Mouse (Mus musculus) megakaryocyte-erythroid progenitor cell, adult 5-6 weeks (primary cell): ENCODE measurements around the gene Adamts5. TPM values are rescaled to one million over a fixed set of nuclear protein-coding genes. Genes with fewer than 3 reads are reported as not detected.

Source experiments
- ATAC-seq: replicated peaks from 2 replicates; pipeline ENCODE4 v1.8.0; 2016; ENCODE audit warnings: mild to moderate bottlenecking, inconsistent platforms; ENCODE audit not compliant: severe bottlenecking, poor library complexity, low FRiP score, low TSS enrichment
- total RNA-seq, 2 experiments: library from RNA; stranded (forward) in 1 of 2; stranded (reverse) in 1 of 2; fragments of 200-1000, 215-1000 nt in 1 of 2; fragments of >200 nt in 1 of 2; fragmentation: Nextera tagmentation in 1 of 2; gene quantifications; 2 replicates each; pipeline ENCODE4 v1.2.3; 2014 to 2017

Adamts5 gene
- total RNA-seq, 2 experiments from 2014 or later, result not detected

- ATAC-seq, result no peak
Observed at GRCm38 (mm10) chr16:85854505-85854904, 47.1 kb downstream of the Adamts5 start.

DNA sequence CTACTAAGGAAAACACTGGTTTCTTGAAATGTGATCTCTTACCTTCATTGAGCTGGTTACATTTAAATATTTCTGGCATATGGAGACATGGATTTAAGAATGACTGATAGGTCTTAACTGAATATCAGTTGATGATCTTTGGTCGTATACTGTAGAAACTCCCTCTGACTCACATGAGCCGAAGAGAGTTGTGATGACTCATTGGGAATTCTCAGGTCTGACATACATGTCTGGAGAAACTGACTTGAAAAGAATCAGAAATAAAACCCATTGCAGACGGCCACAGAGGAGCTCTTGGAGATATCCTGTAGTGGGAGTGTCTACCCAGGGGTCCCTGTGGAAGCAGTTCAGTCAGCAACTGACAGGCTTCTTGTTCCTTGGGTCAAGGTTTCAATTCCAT is 74.6 kb downstream of the Adamts5 start:
- ATAC-seq, result no peak

- no peak for ATAC-seq
Observed at GRCm38 (mm10) chr16:85822330-85822916, 79.2 kb downstream of the Adamts5 start.

- no peak for ATAC-seq
Observed at GRCm38 (mm10) chr16:85819808-85820458, 81.7 kb downstream of the Adamts5 start.

DNA sequence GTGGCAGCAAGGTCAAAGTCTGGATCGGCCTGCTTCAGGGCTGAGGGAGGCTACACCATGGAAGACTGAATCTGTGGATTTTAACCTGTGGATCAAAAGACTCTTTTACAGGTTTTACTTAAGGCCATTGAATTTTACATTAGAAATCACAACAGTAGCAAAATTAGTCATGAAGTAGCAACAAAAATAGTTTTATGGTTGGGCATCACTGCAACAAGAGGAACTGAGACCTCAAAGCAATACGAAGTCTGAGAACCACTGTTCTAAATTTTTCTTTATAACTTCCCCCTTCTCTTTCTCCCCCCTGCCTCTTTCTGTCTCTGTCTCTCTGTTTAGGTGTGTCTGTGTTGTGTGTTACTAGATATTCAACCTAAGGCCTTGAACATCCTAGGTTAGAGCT is 87.5 kb downstream of the Adamts5 start:
- no peak for ATAC-seq

DNA sequence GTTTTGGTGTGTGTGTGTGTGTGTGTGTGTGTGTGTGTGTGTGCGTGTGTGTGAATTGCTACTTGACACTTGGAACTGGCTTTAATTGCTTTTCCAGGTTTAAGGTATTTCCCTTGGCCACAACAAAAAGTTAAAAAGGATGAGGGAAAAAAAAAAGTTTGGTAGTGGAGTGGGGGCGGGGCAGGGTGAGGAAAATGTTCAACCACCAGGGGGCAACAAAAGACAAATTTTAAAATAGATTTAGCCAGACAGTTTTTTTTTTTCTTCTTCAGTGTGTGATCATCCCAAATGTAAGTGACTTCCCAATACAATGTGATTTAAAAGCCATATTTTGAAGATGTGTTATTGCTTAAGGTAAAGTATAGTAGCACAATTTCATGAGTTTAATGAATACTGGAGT is 94.0 kb downstream of the Adamts5 start:
- no peak for ATAC-seq

- no peak for ATAC-seq
Observed at GRCm38 (mm10) chr16:85807072-85807471, 94.6 kb downstream of the Adamts5 start.

Other genes with a start within 250 kb of the Adamts5 start
- not detected in 2 replicates for gene Adamts1, start 98.7 kb downstream of the Adamts5 start, total RNA-seq (2014; fragmentation: Nextera tagmentation)
- 0.05 TPM in 1 of 2 replicates, not detected in the other for gene Adamts1, start 98.7 kb downstream of the Adamts5 start, total RNA-seq (2017)